Mouse (Mus musculus) limb, embryonic 11.5 days (tissue): Measurements from ENCODE around the gene Erc1. TPM values are rescaled to one million over a fixed set of nuclear protein-coding genes. Genes with fewer than 3 reads are reported as not detected.
"Not testable (repeated sequence)": the region's sequence is repeated elsewhere in the genome, so short reads cannot be mapped to it uniquely, and the experiment has no call there.

Experiments used
- ATAC-seq: fragments of 200-750 bp; cut with Nextera tagmentation; 2 replicates; pipeline ENCODE4 v1.8.0; 2017; ENCODE audit warnings: low read depth; ENCODE audit not compliant: insufficient number of reproducible peaks, low FRiP score, low TSS enrichment
- DNase-seq: peaks from one replicate; pipeline ENCODE4 v3.0.0-alpha.2; 2015; ENCODE audit warnings: low spot score
- H3K27ac ChIP-seq: fragments of 300-500 bp; sonication (generic); replicated peaks from 2 replicates; pipeline ENCODE4 v1.5.1; 2014; ENCODE audit warnings: low read depth, mild to moderate bottlenecking, low read length
- H3K27me3 ChIP-seq: fragments of 300-500 bp; sonication (generic); 2 replicates; pipeline ENCODE4 v1.6.1; 2014; ENCODE audit warnings: mild to moderate bottlenecking, low read length, mixed read lengths; ENCODE audit not compliant: control insufficient read depth, insufficient read depth
- H3K36me3 ChIP-seq: fragments of 300-500 bp; sonication (generic); 2 replicates; pipeline ENCODE4 v1.6.1; 2014; ENCODE audit warnings: mild to moderate bottlenecking, low read length, moderate library complexity, mixed read lengths; ENCODE audit not compliant: control insufficient read depth, insufficient read depth
- H3K4me1 ChIP-seq: fragments of 300-500 bp; sonication (generic); 2 replicates; pipeline ENCODE4 v1.6.1; 2014; ENCODE audit warnings: low read length, mixed read lengths; ENCODE audit not compliant: control insufficient read depth, insufficient read depth
- H3K4me2 ChIP-seq: fragments of 300-500 bp; sonication (generic); 2 replicates; pipeline ENCODE4 v1.6.1; 2014; ENCODE audit warnings: low read depth, mild to moderate bottlenecking, moderate library complexity; ENCODE audit not compliant: severe bottlenecking
- H3K4me3 ChIP-seq: fragments of 300-500 bp; sonication (generic); 2 replicates; pipeline ENCODE4 v1.5.1; 2014; ENCODE audit warnings: low read depth, low read length
- H3K9ac ChIP-seq: fragments of 300-500 bp; sonication (generic); 2 replicates; pipeline ENCODE4 v1.6.1; 2014; ENCODE audit warnings: mild to moderate bottlenecking, low read length
- H3K9me3 ChIP-seq: fragments of 300-500 bp; sonication (generic); 2 replicates; pipeline ENCODE4 v1.6.1; 2016; ENCODE audit warnings: low read length; ENCODE audit not compliant: control insufficient read depth
- WGBS: fragments of 180-500 bp; shearing (Covaris S2); extraction: QIAGEN DNeasy Blood & Tissue Kit; methylation state at CpG from one replicate; pipeline ENCODE4 v1.1.7; 2014; 5-methylcytosine and 5-hydroxymethylcytosine counted together
- polyA plus RNA-seq: library from polyadenylated mRNA; unstranded; fragments of >200 nt; fragmentation: Nextera tagmentation; extraction: Ambion mirVana; gene quantifications from 2 replicates; pipeline ENCODE4 v1.2.1, GENCODE M21; 2014

The Erc1 gene
- polyA plus RNA-seq, 1 experiment from 2014 or later: 32.5 TPM

DNA sequence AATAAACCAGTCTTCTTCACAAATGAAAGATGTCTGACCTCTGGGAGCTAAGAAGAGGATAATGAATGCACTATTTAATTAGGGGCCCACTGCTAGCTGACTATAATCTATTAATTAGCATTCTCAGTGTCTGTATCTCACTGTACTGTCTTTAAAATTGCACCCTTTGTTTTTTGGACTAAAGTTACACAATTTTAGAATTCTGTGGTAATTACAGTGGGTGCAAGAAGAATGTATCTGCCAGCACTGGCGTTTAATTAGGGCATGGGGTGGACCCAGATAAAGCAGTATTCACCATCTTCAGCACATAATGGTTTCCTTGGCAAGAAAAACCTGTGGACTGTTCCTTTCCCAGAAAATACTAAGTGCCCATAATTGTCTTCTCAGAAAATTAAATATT is 25.8 kb downstream of the Erc1 start:
- no peaks in the 10 kb centered on the region for H3K27me3 ChIP-seq
- no peak overlapping the region for H3K9ac ChIP-seq
- 94% methylated on average over 1 of the region's 1 CpGs for WGBS
- H3K4me3 ChIP-seq: no peak overlapping the region
- H3K9me3 ChIP-seq: no peaks in the 10 kb centered on the region
- DNase-seq: no peak
- no peaks in the 10 kb centered on the region for H3K4me1 ChIP-seq
- no peak for ATAC-seq
- H3K36me3 ChIP-seq: peaks cover 2% of the 10 kb centered on the region; the same call in 1 of the 2 replicates
- no peak overlapping the region for H3K4me2 ChIP-seq
- H3K27ac ChIP-seq: no peak overlapping the region

DNA sequence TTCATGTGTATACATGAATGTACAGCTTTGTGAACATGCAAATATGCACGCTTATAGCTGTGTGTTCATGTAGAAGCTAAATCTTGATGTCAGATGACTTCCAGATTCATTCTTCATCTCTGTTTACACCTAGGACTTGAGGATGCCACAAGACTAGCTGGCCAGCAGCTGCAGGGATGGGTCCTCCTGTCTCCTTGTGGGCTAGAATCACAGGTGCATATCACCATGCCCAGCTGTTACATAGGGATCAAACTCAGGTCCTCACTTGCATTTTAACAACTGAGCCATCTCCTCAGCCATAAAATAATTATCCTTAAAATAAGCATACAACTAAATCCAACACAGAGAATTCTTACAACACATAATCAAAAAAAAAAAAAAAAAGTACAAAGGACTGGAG is 26.8 kb downstream of the Erc1 start:
- no peak for ATAC-seq
- H3K27me3 ChIP-seq: no peaks in the 10 kb centered on the region

DNA sequence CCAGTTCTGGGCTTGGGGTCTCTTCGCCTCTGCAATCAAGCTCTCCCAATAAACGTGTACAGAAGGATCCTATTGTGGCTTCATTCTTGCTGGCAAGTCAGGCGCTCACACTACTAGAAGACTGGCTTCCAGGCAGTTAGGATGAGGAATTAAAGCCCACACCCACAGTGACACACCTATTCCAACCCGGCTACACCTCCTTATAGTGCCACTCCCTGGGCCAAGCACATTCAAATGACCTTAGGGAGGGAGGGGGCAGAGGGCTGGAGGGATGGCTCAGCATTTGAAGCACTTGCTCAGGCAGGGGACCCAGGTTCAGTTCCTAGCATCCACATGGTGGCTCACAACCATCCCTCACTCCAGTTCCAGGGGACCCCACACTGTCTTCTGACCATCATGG is 29.4 kb downstream of the Erc1 start:
- no peak overlapping the region for H3K4me2 ChIP-seq
- ATAC-seq: no peak
- no peak overlapping the region for H3K4me3 ChIP-seq
- H3K4me1 ChIP-seq: no peaks in the 10 kb centered on the region
- 0 out of 2 replicates have a peak, but pooled peaks cover 1% of the 10 kb centered on the region for H3K36me3 ChIP-seq
- no peak overlapping the region for H3K9ac ChIP-seq
- WGBS: 94% methylated on average over 4 of the region's 4 CpGs
- H3K27me3 ChIP-seq: no peaks in the 10 kb centered on the region
- no peaks in the 10 kb centered on the region for H3K9me3 ChIP-seq
- DNase-seq: no peak
- H3K27ac ChIP-seq: no peak overlapping the region

More for the DNA sequence above, 26.8 kb downstream of the Erc1 start:
- Histone ChIP-seq H3K27ac (no peak overlapping the region), H3K4me3 (no peak overlapping the region), H3K4me1 (no peaks in the 10 kb centered on the region), H3K9me3 (no peaks in the 10 kb centered on the region), H3K9ac (no peak overlapping the region), H3K36me3 (peaks cover 2% of the 10 kb centered on the region; the same call in 1 of the 2 replicates), H3K4me2 (no peak overlapping the region)
- no peak for DNase-seq
- WGBS: 98% methylated on average over 1 of the region's 1 CpGs

GRCm38 (mm10) chr6:119815426-119815825 is 32.5 kb downstream of the Erc1 start:
- 93% methylated on average over 4 of the region's 4 CpGs for WGBS

GRCm38 (mm10) chr6:119813055-119813454 is 34.9 kb downstream of the Erc1 start:
- H3K36me3 ChIP-seq, H3K4me3 ChIP-seq, H3K4me2 ChIP-seq, ATAC-seq, H3K9me3 ChIP-seq, H3K27ac ChIP-seq, DNase-seq, H3K9ac ChIP-seq, H3K27me3 ChIP-seq, H3K4me1 ChIP-seq: not testable (repeated sequence)

More at GRCm38 (mm10) chr6:119815426-119815825, 32.5 kb downstream of the Erc1 start:
- ATAC-seq: no peak
- Histone ChIP-seq H3K9ac (no peak overlapping the region), H3K4me1 (no peaks in the 10 kb centered on the region), H3K27me3 (no peaks in the 10 kb centered on the region), H3K9me3 (no peaks in the 10 kb centered on the region), H3K4me3 (no peak overlapping the region), H3K4me2 (no peak overlapping the region), H3K36me3 (no peaks in the 10 kb centered on the region), H3K27ac (no peak overlapping the region)
- DNase-seq: no peak

DNA sequence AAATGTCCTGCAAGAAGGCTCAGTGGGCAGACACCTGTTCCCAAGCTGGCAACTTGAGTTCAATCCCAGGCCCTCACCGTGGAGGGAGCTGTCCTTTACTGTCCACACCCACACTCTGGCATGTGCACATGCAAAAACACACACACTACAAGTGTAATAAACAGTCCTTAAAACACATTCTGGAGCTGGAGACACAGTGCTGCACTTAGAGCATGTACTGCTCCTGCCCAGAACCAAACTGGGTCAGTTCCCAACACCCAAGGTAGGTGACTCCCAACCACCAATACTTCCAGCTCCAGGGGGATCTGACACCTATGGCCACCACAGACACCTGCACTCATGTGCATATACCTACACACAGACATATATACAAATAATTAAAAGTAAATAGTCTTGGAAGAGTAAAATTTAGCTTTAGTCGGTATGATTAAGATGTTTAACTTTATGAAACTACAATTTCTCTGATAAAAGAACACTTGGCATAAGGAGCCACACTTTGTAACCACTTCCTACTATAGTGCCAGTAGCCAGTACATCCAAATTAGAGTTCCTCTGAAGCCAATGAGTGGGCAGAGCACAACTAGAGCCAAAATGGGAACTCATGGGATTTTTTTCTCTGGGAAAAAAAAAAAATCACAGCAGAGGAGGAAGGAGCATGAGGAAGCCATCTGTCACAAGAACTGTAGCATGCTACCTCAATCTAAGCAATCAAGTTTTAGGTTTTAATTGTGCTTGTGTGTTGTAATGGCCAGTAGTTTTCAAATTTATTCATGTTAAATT is 39.1 kb downstream of the Erc1 start:
- Histone ChIP-seq H3K36me3 (no peaks in the 10 kb centered on the region), H3K9me3 (no peaks in the 10 kb centered on the region), H3K27ac (no peak overlapping the region), H3K4me1 (no peaks in the 10 kb centered on the region), H3K9ac (no peak overlapping the region), H3K4me3 (no peak overlapping the region), H3K27me3 (no peaks in the 10 kb centered on the region), H3K4me2 (no peak overlapping the region)
- DNase-seq: no peak
- no peak for ATAC-seq
- 88% methylated on average over 2 of the region's 2 CpGs for WGBS

GRCm38 (mm10) chr6:119803239-119803638 is 44.7 kb downstream of the Erc1 start:
- Histone ChIP-seq H3K9ac (no peak overlapping the region), H3K4me1 (no peaks in the 10 kb centered on the region), H3K9me3 (no peaks in the 10 kb centered on the region), H3K4me3 (no peak overlapping the region), H3K27ac (no peak overlapping the region), H3K27me3 (no peaks in the 10 kb centered on the region), H3K4me2 (no peak overlapping the region), H3K36me3 (no peaks in the 10 kb centered on the region)
- WGBS: 96% methylated on average over 2 of the region's 2 CpGs
- ATAC-seq (no peak), DNase-seq (no peak)

DNA sequence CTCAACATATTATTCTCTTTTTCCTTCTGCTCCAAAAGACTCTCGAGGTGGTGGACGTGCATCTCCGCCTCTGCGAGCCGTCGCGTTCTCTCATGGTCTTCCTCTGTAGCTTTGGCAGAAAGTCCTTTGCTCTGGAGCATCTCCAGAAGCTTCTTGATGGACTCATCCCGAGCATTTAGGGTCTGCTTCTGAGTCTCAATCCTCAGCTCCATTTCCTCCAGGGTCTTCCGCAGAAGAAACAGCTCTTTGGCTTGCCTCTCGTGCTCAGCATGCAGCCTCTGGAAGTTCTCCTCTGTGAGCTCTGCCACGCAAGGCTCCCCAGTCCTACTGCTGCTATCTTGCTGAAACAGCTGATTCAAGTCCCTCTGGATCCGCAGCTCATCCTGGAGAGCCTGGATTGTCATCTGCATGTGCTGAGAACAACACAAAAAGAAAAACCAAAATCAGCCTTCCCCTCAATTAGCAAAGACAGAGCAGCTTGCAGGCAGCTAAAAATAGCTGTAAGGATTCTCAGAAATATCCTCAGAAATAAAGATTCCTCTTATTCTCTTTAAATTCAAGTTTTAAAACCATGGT is 51.0 kb downstream of the Erc1 start:
- DNase-seq (no peak), ATAC-seq (no peak)
- Histone ChIP-seq H3K4me1 (no peaks in the 10 kb centered on the region), H3K9me3 (no peaks in the 10 kb centered on the region), H3K27ac (no peak overlapping the region), H3K9ac (no peak overlapping the region), H3K36me3 (peaks cover 2% of the 10 kb centered on the region; the same call in 1 of the 2 replicates), H3K4me3 (no peak overlapping the region), H3K27me3 (no peaks in the 10 kb centered on the region), H3K4me2 (no peak overlapping the region)
- WGBS: 92% methylated on average over 12 of the region's 12 CpGs
